Mouse (Mus musculus): ENCODE results near the gene Akap2.

DNA sequence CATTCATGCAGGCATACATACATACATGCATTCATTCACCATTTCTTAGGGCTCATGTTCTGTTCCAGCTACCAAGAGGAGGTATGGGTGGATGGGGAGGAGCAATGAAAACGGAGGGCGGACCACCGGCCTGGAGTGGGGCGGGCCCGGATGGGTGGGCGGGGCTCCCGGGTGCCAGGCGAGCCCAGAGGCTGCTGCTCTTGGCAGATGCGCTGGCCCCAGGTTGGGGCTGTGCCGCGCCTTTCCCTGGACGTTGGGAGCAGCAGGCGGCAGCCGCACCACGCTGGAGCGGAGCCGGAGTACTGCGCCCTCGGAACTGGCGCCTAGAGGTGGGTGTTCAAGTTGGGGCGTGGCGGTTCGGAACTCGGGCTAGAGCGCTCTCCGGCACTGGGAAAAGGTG, 64.5 kb downstream of the Akap2 start:
- TF ChIP-seq MAX (IDR thresholded peaks at IDR 0.05; ENCODE audit: low read depth) (no peak), MYOG (IDR thresholded peaks at IDR 0.05; ENCODE audit: control insufficient read depth in 1 of 3, insufficient read depth in 1 of 3, insufficient read length in 2 of 3, low read depth in 2 of 3) (peak in 1 of 3 experiments; percentile 28), POLR2A (IDR thresholded peaks at IDR 0.05; ENCODE audit: insufficient read length, low read depth) (peak; percentile 93), E2F4 (IDR thresholded peaks at IDR 0.05; ENCODE audit: insufficient read depth) (no peak), MYOD1 (IDR thresholded peaks at IDR 0.05; ENCODE audit: control insufficient read depth in 1 of 3, insufficient read length in 2 of 3, low read depth in 2 of 3) (peak in 1 of 3 experiments; percentile 50), USF1 (IDR thresholded peaks at IDR 0.05; ENCODE audit: low read depth) (no peak)
